Mouse (Mus musculus): ENCODE results near the gene Txndc16.

DNA sequence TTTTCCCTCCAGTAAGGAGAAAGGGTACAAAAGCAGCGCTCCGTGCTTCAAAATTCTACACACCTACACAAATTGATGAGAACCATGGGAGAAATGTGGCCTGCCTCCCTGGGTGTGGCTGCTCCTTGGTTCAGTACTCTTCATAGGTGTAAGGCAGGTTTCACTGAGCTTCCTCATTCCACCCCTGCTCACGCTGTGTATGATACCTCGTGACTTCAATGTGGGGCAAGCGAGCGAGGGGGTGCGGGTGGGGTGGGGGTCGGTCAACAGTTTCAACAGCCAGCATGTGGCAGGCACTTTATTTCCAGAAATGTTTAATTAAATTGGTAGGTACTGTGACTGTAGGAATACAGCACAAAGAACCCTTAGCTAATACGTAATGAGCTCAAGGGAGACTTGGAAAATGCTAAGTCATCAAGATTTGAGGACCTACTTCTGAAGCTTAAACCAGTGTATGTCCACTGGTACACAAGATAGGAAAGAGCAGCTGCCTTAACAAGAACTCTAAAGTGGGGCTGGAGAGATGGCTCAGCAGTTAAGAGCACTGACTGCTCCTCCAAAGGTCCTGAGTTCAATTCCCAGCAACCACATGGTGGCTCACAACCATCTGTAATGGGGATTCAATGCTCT lies 3.3 kb downstream of the Txndc16 start:
- no peak for TF ChIP-seq CTCF (IDR thresholded peaks at IDR 0.05; ENCODE audit: low read depth, low read length)
- no peak for TF ChIP-seq GATA1 (IDR thresholded peaks at IDR 0.05; ENCODE audit: borderline replicate concordance, low read length)
- TF ChIP-seq TAL1 (conservative IDR thresholded peaks at IDR 0.05; ENCODE audit: low read depth, low read length): no peak

All from G1E (cell line).